Mouse (Mus musculus) v-Abl transformed pro-B cells (cell line): ENCODE measurements around the gene Gstp2.
"Not testable (repeated sequence)": the region's sequence is repeated elsewhere in the genome, so short reads cannot be mapped to it uniquely, and the experiment has no call there.

Experiments used
- in situ Hi-C, 2 experiments: fragments of 400-800 bp; cut with MboI; formaldehyde crosslinking; loops; one replicate each; pipeline ENCODE4 v1.15.1; 2025; ENCODE audit not compliant: unreplicated experiment in 2 of 2

The Gstp2 gene

DNA sequence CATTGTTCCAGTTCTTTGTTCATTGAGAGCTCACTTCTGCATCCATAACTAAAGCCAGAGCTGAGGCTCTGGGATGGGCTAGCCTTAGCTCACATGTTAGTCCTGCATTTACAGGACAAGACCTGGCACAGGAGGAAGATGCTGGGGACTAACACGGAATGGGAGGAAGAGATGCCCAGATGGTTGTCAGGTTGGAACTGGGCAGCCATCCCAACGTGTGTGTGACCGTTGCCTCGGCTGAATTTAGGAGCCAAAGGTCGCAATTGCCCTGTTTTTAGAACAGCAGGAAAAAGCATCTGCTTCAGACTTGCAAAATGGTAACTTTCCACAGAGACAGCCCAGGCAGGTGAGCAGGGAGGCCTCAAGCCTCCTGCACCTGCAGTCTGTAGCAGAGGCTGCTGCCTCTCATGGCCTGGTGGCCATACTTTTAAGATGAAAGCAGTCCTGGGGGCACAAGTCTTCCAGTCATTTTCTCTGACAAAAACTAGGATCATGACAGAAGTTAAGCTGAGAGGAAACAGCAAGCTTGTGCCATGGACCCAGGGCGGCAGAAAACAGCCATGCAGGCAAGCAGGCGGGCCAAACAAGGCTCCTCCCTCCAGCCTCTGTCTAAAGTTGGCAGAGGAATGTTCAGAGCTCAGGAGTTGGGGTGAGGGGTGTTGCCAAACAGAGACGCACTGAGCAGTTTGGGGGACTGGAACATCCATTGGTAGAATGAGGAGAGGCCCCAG lies 9.6 kb upstream of the Gstp2 start:
- in situ Hi-C loops: loop anchor here in 1 of 2 experiments (5.0 kb wide), 1 partner anchor 42 kb away; the partner anchor contains the start of genes Cdk2ap2 and Pitpnm1

GRCm38 (mm10) chr19:4054613-4055012 lies 8.8 kb upstream of the Gstp2 start:
- in situ Hi-C loops: loop anchor here (5.0 kb wide), 4 partner anchors 37 to 148 kb away; partner anchors contain the start of genes Rad9a (in 2 of the 2), Cdk2ap2 (in 1 of the 2) and Pitpnm1 (in 1 of the 2)

GRCm38 (mm10) chr19:4052516-4053030 lies 6.8 kb upstream of the Gstp2 start:
- in situ Hi-C loops: loop anchor here (5.0 kb wide), 3 partner anchors 35 to 150 kb away; partner anchors contain the start of gene Rad9a (in 2 of the 2)

GRCm38 (mm10) chr19:4051741-4052515 lies 6.1 kb upstream of the Gstp2 start:
- in situ Hi-C loops: loop anchor here (5.0 kb wide), 3 partner anchors 35 to 150 kb away; partner anchors contain the start of gene Rad9a (in 2 of the 2)

- in situ Hi-C loops: loop anchor here (5.0 kb wide), 3 partner anchors 34 to 151 kb away; partner anchors contain the start of gene Rad9a (in 2 of the 2)
Measured at GRCm38 (mm10) chr19:4051016-4051415, 5.2 kb upstream of the Gstp2 start.

GRCm38 (mm10) chr19:4049069-4049468 lies 3.2 kb upstream of the Gstp2 start:
- in situ Hi-C loops: not testable (repeated sequence)

GRCm38 (mm10) chr19:4047859-4048258 lies 2.0 kb upstream of the Gstp2 start:
- in situ Hi-C loops: no loop called here

- in situ Hi-C loops: no loop called here
Measured at GRCm38 (mm10) chr19:4046866-4047254, 1.0 kb upstream of the Gstp2 start.

DNA sequence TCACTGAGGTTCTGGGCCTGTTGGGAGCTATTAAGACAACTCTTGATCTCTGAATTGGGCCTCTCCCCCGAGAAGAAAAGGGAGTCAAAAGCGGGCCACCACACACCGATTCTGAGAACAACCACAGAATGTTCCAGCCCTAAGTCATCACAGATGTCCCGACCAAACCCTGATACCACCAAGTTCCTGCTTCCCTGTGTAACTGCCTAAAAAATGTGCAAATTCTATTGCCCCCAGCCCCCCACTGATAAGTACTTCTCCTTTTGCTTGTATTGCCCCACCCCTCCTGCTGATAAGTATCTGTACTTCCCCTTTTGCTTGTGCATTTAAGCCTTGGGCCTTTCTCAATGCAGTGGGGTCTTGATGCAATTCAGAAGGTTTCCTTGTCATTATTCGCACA lies 1.7 kb downstream of the Gstp2 start:
- in situ Hi-C loops: loop anchor here in 1 of 2 experiments (5.0 kb wide), 1 partner anchor 42 kb away; the partner anchor contains the start of genes Doc2g, Gm49405 and Nudt8

DNA sequence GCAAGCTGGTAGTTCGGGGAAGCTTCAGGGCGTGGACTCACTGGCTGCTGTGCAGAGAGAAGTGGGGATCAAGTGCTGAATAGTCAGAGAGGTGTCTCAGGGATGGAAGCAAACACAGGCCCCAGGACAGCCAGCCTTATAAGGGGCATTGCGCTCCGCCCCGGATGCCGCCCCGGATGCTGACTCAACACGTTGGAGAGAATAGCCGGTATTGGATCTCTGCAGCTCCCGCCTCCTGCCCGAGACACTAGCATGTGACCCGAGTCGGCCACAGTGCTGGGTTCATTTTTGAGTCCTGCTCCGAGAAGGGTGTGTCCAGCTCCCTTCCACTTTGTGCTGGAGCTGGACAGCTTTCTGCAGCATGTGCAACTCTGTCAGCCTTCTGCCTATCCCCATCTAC lies 3.7 kb downstream of the Gstp2 start:
- in situ Hi-C loops: loop anchor here in 1 of 2 experiments (5.0 kb wide), 1 partner anchor 40 kb away; the partner anchor contains the start of genes Doc2g, Gm49405 and Nudt8

DNA sequence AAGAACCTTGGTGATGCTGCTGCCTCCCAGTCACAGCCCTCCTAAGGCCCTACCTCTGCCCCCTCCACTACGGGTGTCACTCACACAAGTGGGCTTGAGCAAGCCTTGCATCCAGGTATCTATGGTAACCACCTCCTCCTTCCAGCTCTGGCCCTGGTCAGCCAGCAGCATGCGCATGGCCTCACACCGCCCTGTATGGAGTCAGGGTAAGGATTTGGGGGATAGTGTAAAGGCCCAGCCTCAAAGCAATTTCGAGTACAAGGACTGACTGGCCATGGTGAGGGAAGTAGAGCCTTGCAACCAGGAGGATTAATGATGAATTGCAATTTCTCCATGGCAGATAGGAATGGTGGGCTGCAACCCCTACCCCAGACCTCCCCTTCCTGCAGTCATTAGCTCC lies 4.3 kb downstream of the Gstp2 start:
- in situ Hi-C loops: loop anchor here in 1 of 2 experiments (5.0 kb wide), 1 partner anchor 39 kb away; the partner anchor contains the start of genes Doc2g, Gm49405 and Nudt8

- in situ Hi-C loops: loop anchor here in 1 of 2 experiments (5.0 kb wide), 1 partner anchor 39 kb away; the partner anchor contains the start of genes Doc2g, Gm49405 and Nudt8
Measured at GRCm38 (mm10) chr19:4040941-4041340, 4.9 kb downstream of the Gstp2 start.

- in situ Hi-C loops: no loop called here
Measured at GRCm38 (mm10) chr19:4037788-4038232, 8.0 kb downstream of the Gstp2 start, which contains the start of gene Gstp1. TSS of gene Gstp1 (minus strand) at chr19:4037985.

- in situ Hi-C loops: not testable (repeated sequence)
Measured at GRCm38 (mm10) chr19:4037154-4037787, 8.6 kb downstream of the Gstp2 start.

GRCm38 (mm10) chr19:4036327-4037045 lies 9.3 kb downstream of the Gstp2 start:
- in situ Hi-C loops: no loop called here

DNA sequence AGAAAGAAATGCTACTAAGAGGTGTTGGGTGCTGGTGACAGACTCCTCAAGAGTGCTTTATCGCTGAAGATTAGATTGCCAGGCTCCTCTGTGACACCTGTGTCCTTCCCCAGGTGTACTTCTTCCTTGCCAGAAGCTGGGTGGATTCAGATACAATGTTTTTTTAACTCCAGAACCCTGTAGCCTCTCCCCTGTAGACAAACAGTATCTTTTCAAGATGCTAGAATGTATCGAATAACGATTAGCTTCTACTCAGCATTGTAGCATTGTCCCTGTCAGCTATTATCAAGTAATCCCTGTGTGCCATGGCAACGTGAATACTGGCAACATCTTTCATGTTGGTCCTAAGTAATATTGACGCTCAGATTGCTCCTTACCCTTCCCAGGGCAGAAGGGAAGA lies 12.1 kb downstream of the Gstp2 start:
- in situ Hi-C loops: no loop called here

DNA sequence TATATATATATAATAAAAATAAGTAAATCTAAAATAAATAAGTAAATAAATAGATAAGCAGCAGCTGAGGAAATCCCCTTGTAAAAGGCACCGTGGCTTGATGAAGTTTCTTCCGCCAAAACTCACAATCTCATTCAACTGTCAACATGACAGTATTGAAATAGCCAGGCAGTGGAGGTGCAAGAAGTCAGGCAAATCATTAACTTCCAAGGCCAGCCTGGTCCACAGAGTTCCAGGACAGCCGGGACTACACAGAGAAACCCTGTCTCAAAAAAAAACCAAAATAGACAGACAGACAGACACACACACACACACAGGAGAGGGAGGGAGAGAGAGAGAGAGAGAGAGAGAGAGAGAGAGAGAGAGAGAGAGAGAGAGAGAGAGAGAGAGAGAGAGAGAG lies 12.5 kb downstream of the Gstp2 start:
- in situ Hi-C loops: no loop called here

DNA sequence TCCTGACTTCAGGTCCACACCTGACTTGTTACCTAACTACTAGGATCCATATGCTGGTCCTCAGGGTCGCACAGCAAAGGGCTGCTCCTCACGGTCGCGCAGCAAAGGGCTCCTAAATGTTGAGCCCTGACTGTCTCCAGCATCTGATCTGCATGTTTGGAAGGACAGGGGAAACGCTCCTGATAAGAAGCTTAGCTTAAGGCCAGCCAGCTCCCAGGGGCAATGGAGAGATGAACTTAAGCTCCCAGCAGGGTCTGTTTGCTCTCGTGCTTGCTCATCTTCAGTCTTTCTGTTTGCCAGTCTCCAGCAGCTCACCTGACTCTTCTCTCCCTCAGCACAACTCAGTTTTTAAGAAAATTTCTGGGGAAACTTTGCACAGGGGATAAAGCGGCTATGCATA lies 13.2 kb downstream of the Gstp2 start:
- in situ Hi-C loops: no loop called here

DNA sequence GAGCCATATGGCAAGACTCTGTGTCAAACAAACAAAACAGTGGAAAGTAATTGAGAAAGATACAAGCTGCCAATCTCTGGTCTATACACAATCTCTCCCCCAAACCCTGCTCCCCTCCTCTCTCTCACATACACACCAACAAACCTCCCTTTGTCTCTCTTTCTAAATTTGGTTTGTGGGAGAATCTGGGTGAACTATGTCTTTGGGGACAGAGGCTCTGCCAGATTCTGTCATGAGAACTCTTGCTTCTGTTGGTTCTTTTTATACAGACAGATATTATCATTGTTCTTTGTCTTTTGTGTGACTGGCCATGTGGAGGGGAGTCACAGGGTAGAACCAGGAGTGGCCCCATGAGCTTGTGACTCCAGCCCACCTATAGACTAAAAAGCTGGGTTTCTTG lies 18.2 kb downstream of the Gstp2 start:
- in situ Hi-C loops: no loop called here
